Mouse (Mus musculus) embryonic facial prominence, embryonic 15.5 days (tissue): ENCODE measurements around the gene Hfe2. TPM values are rescaled to one million over a fixed set of nuclear protein-coding genes. Genes with fewer than 3 reads are reported as not detected.

ENCODE experiments used
- ATAC-seq: fragments of 200-750 bp; cut with Nextera tagmentation; 2 replicates; pipeline ENCODE4 v1.8.0; 2017; ENCODE audit warnings: low read depth, moderate TSS enrichment; ENCODE audit not compliant: insufficient number of reproducible peaks, low FRiP score, low TSS enrichment
- H3K27ac ChIP-seq: fragments of 300-500 bp; sonication (generic); replicated peaks from 2 replicates; pipeline ENCODE4 v1.5.1; 2015; ENCODE audit warnings: mild to moderate bottlenecking, inconsistent platforms
- H3K27me3 ChIP-seq: fragments of 300-500 bp; sonication (generic); 2 replicates; pipeline ENCODE4 v1.6.1; 2015; ENCODE audit warnings: inconsistent platforms
- H3K36me3 ChIP-seq: fragments of 300-500 bp; sonication (generic); 2 replicates; pipeline ENCODE4 v1.6.1; 2015; ENCODE audit warnings: mild to moderate bottlenecking, inconsistent platforms
- H3K4me1 ChIP-seq: fragments of 300-500 bp; sonication (generic); 2 replicates; pipeline ENCODE4 v1.6.1; 2015; ENCODE audit warnings: inconsistent platforms
- H3K4me2 ChIP-seq: fragments of 300-500 bp; sonication (generic); replicated peaks from 2 replicates; pipeline ENCODE4 v1.6.1; 2015; ENCODE audit warnings: mild to moderate bottlenecking, inconsistent platforms
- H3K4me3 ChIP-seq: fragments of 300-500 bp; sonication (generic); replicated peaks from 2 replicates; pipeline ENCODE4 v1.5.1; 2015; ENCODE audit warnings: mild to moderate bottlenecking, inconsistent platforms
- H3K9ac ChIP-seq: fragments of 300-500 bp; sonication (generic); 2 replicates; pipeline ENCODE4 v1.6.1; 2015; ENCODE audit warnings: inconsistent platforms
- H3K9me3 ChIP-seq: fragments of 300-500 bp; sonication (generic); replicated peaks from 2 replicates; pipeline ENCODE4 v1.6.1; 2016; ENCODE audit warnings: inconsistent platforms
- WGBS: fragments of 180-500 bp; shearing (Covaris S2); methylation state at CpG from one replicate; pipeline ENCODE4 v1.1.7; 2015; 5-methylcytosine and 5-hydroxymethylcytosine counted together
- polyA plus RNA-seq: library from polyadenylated mRNA; unstranded; fragments of >200 nt; fragmentation: Nextera tagmentation; extraction: Ambion mirVana; gene quantifications from 2 replicates; pipeline ENCODE4 v1.2.1, GENCODE M21; 2015

Gene Hfe2
- polyA plus RNA-seq, 1 experiment from 2014 or later = 12.4 TPM

DNA sequence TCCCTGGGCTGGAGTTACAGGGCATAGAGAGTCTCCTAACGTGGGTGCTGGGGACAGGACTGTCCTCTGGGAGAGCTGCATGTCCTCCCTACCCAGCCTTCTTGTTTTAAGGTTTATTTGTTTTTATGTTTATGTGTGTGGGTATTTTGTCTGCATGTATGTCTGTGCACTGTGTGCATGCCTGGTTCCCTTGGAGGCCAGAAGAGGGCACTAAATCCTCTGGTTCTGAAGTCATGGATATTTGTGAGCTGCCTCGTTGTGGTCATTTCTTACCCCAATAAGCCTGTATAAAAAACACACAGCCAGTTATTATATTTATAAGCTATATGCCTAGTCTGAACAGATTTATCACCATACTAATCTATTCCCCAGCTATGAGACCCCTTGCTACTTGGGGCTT lies 9.3 kb downstream of the Hfe2 start:
- no peaks in the 10 kb centered on the region for H3K4me1 ChIP-seq
- no peak overlapping the region for H3K4me2 ChIP-seq
- no peak overlapping the region for H3K9ac ChIP-seq
- no peak overlapping the region for H3K27ac ChIP-seq
- WGBS = 48% methylated on average over 2 of the region's 2 CpGs
- no peak overlapping the region for H3K4me3 ChIP-seq
- no peaks in the 10 kb centered on the region for H3K9me3 ChIP-seq
- no peak for ATAC-seq
- H3K36me3 ChIP-seq = no peaks in the 10 kb centered on the region
- no peaks in the 10 kb centered on the region for H3K27me3 ChIP-seq

DNA sequence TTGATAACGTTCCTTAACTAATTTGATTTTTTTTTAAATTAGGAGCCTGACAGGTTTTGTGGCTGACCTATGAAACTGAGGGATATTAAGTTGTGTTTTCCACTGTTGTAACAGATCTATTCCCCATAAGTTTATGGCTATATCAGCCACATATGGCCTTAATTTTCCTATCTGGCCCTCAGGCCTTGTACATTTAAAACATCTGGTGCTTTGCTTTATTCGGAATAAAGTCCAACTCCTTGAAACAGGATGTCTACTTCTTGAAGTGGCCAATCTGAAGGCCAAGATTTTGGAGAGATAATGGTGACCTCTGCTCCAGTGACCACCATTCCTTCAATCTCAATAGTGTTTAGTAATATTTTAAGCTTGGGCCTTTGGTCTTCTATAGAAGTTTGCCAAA lies 14.3 kb downstream of the Hfe2 start:
- H3K9ac ChIP-seq = no peak overlapping the region
- H3K4me3 ChIP-seq = no peak overlapping the region
- no peak overlapping the region for H3K4me2 ChIP-seq
- ATAC-seq = no peak
- H3K36me3 ChIP-seq = no peaks in the 10 kb centered on the region
- no peak overlapping the region for H3K27ac ChIP-seq
- no peaks in the 10 kb centered on the region for H3K4me1 ChIP-seq
- H3K9me3 ChIP-seq = no peaks in the 10 kb centered on the region
- H3K27me3 ChIP-seq = 0 out of 2 replicates have a peak, but pooled peaks cover 3% of the 10 kb centered on the region
- WGBS = 35% methylated on average over 2 of the region's 2 CpGs

DNA sequence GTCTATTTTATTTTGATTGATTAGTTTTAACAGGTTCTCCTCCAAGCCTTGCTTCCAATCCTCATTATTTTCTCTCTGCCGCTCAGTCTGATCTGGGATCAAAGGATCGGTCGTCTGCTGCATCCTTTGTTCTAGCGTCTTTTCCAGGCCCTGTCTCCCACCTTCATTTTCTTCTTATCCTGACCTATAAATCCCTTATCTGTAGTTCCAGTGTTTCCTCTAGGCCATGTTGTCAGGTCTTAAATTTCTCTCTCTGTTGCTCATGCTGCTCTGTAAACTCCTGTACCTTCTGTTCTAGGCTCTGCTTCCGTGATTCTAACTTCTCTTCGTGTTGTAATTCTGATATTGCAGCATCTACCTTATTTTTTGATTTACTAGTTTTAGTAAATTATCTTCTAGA lies 15.8 kb downstream of the Hfe2 start:
- no peak overlapping the region for H3K27ac ChIP-seq
- no peak for ATAC-seq
- H3K9ac ChIP-seq = no peak overlapping the region
- H3K4me3 ChIP-seq = no peak overlapping the region
- 0 out of 2 replicates have a peak, but pooled peaks cover 3% of the 10 kb centered on the region for H3K27me3 ChIP-seq
- 46% methylated on average over 6 of the region's 6 CpGs for WGBS
- no peaks in the 10 kb centered on the region for H3K36me3 ChIP-seq
- H3K9me3 ChIP-seq = no peaks in the 10 kb centered on the region
- H3K4me2 ChIP-seq = no peak overlapping the region
- H3K4me1 ChIP-seq = no peaks in the 10 kb centered on the region

DNA sequence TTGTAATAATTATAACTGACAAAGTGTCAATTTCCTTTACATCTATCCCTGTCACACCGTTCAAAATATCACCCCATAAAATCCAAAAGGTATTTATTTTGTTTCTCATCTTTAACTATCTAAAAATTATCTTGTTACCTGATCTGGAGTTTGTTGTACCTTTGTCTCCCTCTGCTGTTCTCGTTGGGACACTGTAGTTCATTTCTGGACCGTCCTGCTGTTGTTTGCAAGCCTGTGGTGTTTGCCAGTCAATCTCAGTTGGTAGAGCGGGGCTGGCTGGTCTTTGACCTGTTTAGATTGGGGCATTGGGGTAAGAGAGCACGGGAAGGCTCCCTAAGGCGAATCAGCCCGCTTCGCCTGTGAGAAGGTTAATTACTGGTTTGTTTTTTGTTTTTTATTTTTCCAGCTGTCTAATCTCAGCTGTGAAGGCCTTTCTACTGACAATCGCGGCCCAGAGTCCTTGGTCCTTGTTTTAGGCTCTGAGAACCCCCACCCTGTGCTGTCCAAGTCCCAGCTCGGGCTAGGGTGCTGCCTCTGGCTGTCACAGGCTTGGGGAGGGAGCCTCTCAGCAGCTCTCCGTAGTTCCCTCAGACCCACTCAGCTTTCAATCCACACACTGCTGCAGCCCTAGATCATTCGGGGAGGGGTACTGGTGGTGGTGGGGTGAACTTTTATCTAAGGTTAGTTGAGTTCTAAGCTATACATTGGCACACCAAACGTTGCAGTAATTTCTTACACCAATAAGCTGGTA lies 16.5 kb downstream of the Hfe2 start:
- no peak overlapping the region for H3K9ac ChIP-seq

DNA sequence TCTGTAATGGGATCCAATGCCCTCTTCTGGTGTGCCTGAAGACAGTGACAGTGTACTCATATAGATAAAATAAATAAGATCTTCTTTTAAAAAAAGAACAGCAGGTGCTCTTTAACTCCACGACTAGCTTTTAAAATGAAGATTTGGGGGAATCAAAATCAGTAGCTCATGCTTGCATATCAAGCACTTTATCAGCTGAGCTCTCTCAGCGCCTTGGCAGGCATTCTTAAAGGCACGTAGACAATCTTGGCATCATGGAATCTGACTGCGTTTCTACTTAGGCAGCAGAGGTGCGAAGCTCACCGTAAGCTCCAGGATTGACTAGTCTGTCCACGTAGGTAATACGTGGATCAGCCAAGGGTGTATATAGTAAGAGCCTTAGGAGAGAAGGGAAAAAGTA lies 17.6 kb downstream of the Hfe2 start:
- no peak overlapping the region for H3K9ac ChIP-seq
- 0 out of 2 replicates have a peak, but pooled peaks cover 3% of the 10 kb centered on the region for H3K27me3 ChIP-seq
- H3K4me1 ChIP-seq = no peaks in the 10 kb centered on the region

More for the DNA sequence above, 16.5 kb downstream of the Hfe2 start:
- 15% methylated on average over 14 of the region's 14 CpGs for WGBS
- Histone ChIP-seq H3K4me3 (no peak overlapping the region), H3K27me3 (0 out of 2 replicates have a peak, but pooled peaks cover 3% of the 10 kb centered on the region), H3K4me1 (no peaks in the 10 kb centered on the region), H3K9me3 (no peaks in the 10 kb centered on the region), H3K4me2 (no peak overlapping the region), H3K27ac (no peak overlapping the region), H3K36me3 (no peaks in the 10 kb centered on the region)
- ATAC-seq = no peak

DNA sequence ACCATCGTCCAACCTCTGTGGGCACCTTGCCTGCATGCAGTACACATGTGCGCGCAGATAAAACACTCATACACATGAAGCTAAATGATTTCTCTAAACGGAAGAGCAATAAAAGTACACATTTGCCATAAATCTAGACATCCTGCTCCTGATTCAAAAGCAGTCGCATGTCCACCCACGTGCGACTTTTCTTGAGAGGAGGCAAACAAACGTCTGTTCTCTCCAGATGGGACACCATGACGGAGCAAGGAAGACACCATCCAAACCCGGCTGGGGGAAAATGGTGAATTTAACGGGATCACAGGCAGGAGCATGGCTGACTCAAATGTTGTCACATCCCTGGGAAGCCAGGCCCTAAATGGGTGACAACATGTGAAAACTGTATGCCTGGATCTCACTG lies 18.4 kb downstream of the Hfe2 start:
- no peaks in the 10 kb centered on the region for H3K36me3 ChIP-seq
- no peak overlapping the region for H3K9ac ChIP-seq
- WGBS = 86% methylated on average over 11 of the region's 11 CpGs
- H3K27me3 ChIP-seq = 0 out of 2 replicates have a peak, but pooled peaks cover 3% of the 10 kb centered on the region
- no peak overlapping the region for H3K27ac ChIP-seq
- H3K9me3 ChIP-seq = no peaks in the 10 kb centered on the region
- ATAC-seq = no peak
- no peak overlapping the region for H3K4me2 ChIP-seq
- no peak overlapping the region for H3K4me3 ChIP-seq
- H3K4me1 ChIP-seq = no peaks in the 10 kb centered on the region

More for the DNA sequence above, 17.6 kb downstream of the Hfe2 start:
- Histone ChIP-seq H3K27ac (no peak overlapping the region), H3K4me2 (no peak overlapping the region), H3K4me3 (no peak overlapping the region), H3K36me3 (no peaks in the 10 kb centered on the region), H3K9me3 (no peaks in the 10 kb centered on the region)
- ATAC-seq = no peak
- 79% methylated on average over 8 of the region's 8 CpGs for WGBS

DNA sequence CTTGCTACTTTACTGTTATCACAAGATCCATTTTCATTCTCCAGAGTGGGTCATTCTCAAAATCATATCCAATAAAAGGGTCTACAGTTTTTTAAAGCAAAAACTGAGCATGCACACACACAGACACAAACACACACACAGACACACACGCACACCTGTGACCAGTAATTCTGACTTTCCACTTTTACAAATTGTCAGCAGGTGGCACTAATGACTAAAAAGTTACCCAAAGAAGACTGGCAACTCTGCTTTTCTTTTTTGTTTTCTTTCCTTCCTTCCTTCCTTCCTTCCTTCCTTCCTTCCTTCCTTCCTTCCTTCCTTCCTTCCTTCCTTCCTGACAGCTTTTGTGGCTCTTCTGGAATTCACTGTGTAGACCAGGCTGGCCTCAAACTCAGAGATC lies 20.6 kb downstream of the Hfe2 start:
- Histone ChIP-seq H3K36me3 (no peaks in the 10 kb centered on the region), H3K4me3 (no peak overlapping the region), H3K27me3 (0 out of 2 replicates have a peak, but pooled peaks cover 3% of the 10 kb centered on the region), H3K9me3 (no peaks in the 10 kb centered on the region), H3K4me2 (no peak overlapping the region), H3K27ac (no peak overlapping the region), H3K4me1 (no peaks in the 10 kb centered on the region), H3K9ac (no peak overlapping the region)
- WGBS = 41% methylated on average over 1 of the region's 1 CpGs
- no peak for ATAC-seq

DNA sequence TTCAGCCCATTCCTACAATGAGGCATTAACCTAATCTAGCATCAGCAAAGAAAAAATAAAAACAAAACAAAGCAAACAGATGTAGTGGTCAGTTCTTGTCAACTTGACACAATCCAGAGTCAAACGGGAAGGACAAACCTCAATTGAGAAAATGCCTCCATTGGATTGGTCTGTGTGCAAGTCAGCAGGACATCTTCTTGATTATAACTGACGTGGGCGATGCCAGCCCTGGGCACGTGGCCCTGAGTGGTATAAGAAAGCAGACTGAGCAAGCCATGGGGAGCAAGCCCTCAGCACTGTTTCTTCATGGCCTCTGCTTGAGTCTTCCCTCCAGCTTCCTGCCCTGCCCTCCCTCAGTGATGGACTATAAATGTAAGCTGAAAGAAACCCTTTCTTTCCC lies 21.9 kb downstream of the Hfe2 start:
- Histone ChIP-seq H3K4me1 (peaks cover 10% of the 10 kb centered on the region; the same call in 1 of the 2 replicates), H3K4me3 (no peak overlapping the region), H3K4me2 (no peak overlapping the region), H3K9ac (no peak overlapping the region), H3K9me3 (no peaks in the 10 kb centered on the region), H3K27me3 (0 out of 2 replicates have a peak, but pooled peaks cover 3% of the 10 kb centered on the region), H3K36me3 (no peaks in the 10 kb centered on the region), H3K27ac (no peak overlapping the region)
- WGBS = 44% methylated on average over 4 of the region's 4 CpGs
- no peak for ATAC-seq

DNA sequence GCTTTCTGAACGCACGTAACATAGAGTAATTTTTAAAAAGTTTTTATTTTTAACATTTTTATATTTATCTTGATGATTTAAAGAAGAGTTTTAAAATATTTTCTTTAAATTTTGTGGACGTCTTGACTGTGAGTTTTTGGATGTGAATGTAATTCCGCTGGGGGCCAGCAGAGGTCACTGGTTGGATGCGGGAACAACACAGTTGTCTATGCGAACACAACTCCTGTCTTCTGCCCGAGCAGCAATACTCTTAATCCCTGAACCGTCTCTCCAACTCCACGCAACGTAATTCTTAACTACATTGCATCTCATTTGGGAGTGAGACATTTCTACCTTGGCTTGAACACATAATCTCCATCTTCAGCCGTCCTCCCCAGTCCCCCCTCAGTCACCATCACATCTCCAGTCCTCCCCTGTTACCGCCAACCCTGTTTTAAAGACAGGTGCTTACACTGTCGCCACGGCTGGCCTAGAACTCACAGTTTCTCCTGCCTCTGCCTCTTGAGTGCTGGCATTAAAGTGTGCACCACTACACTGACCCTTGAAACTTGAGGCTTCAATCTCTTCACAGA lies 22.5 kb downstream of the Hfe2 start:
- WGBS = 9% methylated on average over 14 of the region's 14 CpGs

DNA sequence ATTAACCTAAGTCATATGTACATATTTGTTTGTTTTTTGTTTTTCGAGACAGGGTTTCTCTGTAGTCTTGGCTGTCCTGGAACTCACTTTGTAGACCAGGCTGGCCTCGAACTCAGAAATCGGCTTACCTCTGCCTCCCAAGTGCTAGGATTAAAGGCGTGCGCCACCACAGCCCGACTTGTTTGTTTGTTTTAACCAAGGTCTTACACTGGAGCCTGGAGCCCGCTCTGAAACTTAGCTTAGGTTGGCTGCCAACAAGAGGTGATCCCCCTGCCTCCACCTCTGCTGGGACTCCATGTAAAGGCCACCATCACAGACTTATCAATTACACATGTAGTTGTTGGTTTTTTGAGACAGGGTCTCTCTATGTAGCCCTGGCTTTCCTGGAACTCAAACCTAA lies 23.9 kb downstream of the Hfe2 start:
- H3K9ac ChIP-seq = no peak overlapping the region
- no peaks in the 10 kb centered on the region for H3K9me3 ChIP-seq
- ATAC-seq = no peak
- H3K27ac ChIP-seq = no peak overlapping the region
- H3K4me1 ChIP-seq = peaks cover 11% of the 10 kb centered on the region; the same call in 1 of the 2 replicates
- H3K4me2 ChIP-seq = no peak overlapping the region
- H3K4me3 ChIP-seq = no peak overlapping the region
- no peaks in the 10 kb centered on the region for H3K36me3 ChIP-seq
- WGBS = 74% methylated on average over 7 of the region's 7 CpGs
- H3K27me3 ChIP-seq = no peaks in the 10 kb centered on the region

More for the DNA sequence above, 22.5 kb downstream of the Hfe2 start:
- Histone ChIP-seq H3K4me3 (0 out of 2 replicates have a peak overlapping the region, but pooled peaks have one; percentile 9), H3K27ac (no peak overlapping the region), H3K9ac (no peak overlapping the region), H3K36me3 (no peaks in the 10 kb centered on the region), H3K9me3 (no peaks in the 10 kb centered on the region), H3K4me1 (peaks cover 11% of the 10 kb centered on the region; the same call in 1 of the 2 replicates), H3K4me2 (peak overlapping the region; percentile 22; the same call in 1 of the 2 replicates), H3K27me3 (0 out of 2 replicates have a peak, but pooled peaks cover 3% of the 10 kb centered on the region)
- no peak for ATAC-seq

DNA sequence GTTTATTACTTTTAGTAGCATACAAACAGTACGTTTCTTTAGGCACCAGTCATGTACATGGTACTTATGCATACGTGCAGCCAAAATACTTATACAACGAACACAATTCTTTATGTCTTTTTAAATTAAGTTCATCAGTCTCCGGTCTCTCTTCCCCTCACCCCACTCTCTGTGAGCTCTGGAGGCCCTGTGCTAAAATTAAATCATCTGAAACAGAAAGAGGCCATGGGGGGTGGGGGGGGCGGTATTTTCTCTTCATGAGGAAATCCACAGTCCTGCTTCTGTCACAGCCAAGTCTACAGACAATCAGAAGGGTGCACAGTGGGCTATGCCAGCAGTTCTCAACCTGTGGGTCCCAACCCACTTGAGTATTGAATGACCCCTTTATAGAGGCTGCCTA lies 24.4 kb downstream of the Hfe2 start:
- WGBS = 63% methylated on average over 5 of the region's 5 CpGs
- no peaks in the 10 kb centered on the region for H3K9me3 ChIP-seq

More for the DNA sequence above, 24.4 kb downstream of the Hfe2 start:
- no peak for ATAC-seq
- no peak overlapping the region for H3K4me3 ChIP-seq
- no peak overlapping the region for H3K9ac ChIP-seq
- H3K27me3 ChIP-seq = no peaks in the 10 kb centered on the region
- H3K4me1 ChIP-seq = peaks cover 11% of the 10 kb centered on the region; the same call in 1 of the 2 replicates
- no peaks in the 10 kb centered on the region for H3K36me3 ChIP-seq
- H3K27ac ChIP-seq = no peak overlapping the region
- no peak overlapping the region for H3K4me2 ChIP-seq
